Mouse (Mus musculus): ENCODE measurements around the gene Pglyrp1. TPM values are rescaled to one million over a fixed set of nuclear protein-coding genes. Genes with fewer than 3 reads are reported as not detected.
A peak's percentile ranks its signal among the peaks of the same experiment; 100 is the strongest.

The Pglyrp1 gene
- polyA plus RNA-seq, 1 experiment = 0.14 TPM

- H3K4me1 ChIP-seq (ENCODE audit: control insufficient read depth, insufficient read depth, low read length) = peaks cover 1% of the 10 kb centered on the region
- no peaks in the 10 kb centered on the region for H3K27me3 ChIP-seq (ENCODE audit: control insufficient read depth, insufficient read depth, low read length)
These were observed 15.8 kb downstream of the Pglyrp1 start for GRCm38 (mm10) chr7:18886963-18887362.

GRCm38 (mm10) chr7:18890848-18891247, 19.7 kb downstream of the Pglyrp1 start:
- Histone ChIP-seq H3K4me1 (ENCODE audit: control insufficient read depth, insufficient read depth, low read length) (peaks cover 19% of the 10 kb centered on the region), H3K27ac (ENCODE audit: control insufficient read depth, insufficient read depth, low read depth, low read length) (no peak overlapping the region), H3K4me3 (ENCODE audit: control insufficient read depth, low read depth, low read length) (no peak overlapping the region), H3K36me3 (ENCODE audit: control insufficient read depth, insufficient read depth, low read length) (no peaks in the 10 kb centered on the region), H3K27me3 (ENCODE audit: control insufficient read depth, insufficient read depth, low read length) (no peaks in the 10 kb centered on the region)
- TF ChIP-seq POLR2A (IDR thresholded peaks at IDR 0.05; ENCODE audit: control insufficient read depth, low read depth, low read length) (no peak), CTCF (IDR thresholded peaks at IDR 0.05; ENCODE audit: control insufficient read depth, insufficient read depth, insufficient replicate concordance, low read depth, low read length) (no peak)

More at GRCm38 (mm10) chr7:18886963-18887362, 15.8 kb downstream of the Pglyrp1 start:
- H3K36me3 ChIP-seq (ENCODE audit: control insufficient read depth, insufficient read depth, low read length) = no peaks in the 10 kb centered on the region
- TF ChIP-seq POLR2A (IDR thresholded peaks at IDR 0.05; ENCODE audit: control insufficient read depth, low read depth, low read length) (no peak), CTCF (IDR thresholded peaks at IDR 0.05; ENCODE audit: control insufficient read depth, insufficient read depth, insufficient replicate concordance, low read depth, low read length) (no peak)
- no peak overlapping the region for H3K27ac ChIP-seq (ENCODE audit: control insufficient read depth, insufficient read depth, low read depth, low read length)
- H3K4me3 ChIP-seq (ENCODE audit: control insufficient read depth, low read depth, low read length) = no peak overlapping the region

- Histone ChIP-seq H3K4me3 (ENCODE audit: control insufficient read depth, low read depth, low read length) (peak overlapping the region; percentile 74), H3K4me1 (ENCODE audit: control insufficient read depth, insufficient read depth, low read length) (peaks cover 19% of the 10 kb centered on the region), H3K27me3 (ENCODE audit: control insufficient read depth, insufficient read depth, low read length) (no peaks in the 10 kb centered on the region), H3K27ac (ENCODE audit: control insufficient read depth, insufficient read depth, low read depth, low read length) (no peak overlapping the region), H3K36me3 (ENCODE audit: control insufficient read depth, insufficient read depth, low read length) (no peaks in the 10 kb centered on the region)
- TF ChIP-seq POLR2A (IDR thresholded peaks at IDR 0.05; ENCODE audit: control insufficient read depth, low read depth, low read length) (0 out of 2 replicates have a peak, but pooled peaks have one; percentile 17), CTCF (IDR thresholded peaks at IDR 0.05; ENCODE audit: control insufficient read depth, insufficient read depth, insufficient replicate concordance, low read depth, low read length) (peak; percentile 86)
These were observed 20.9 kb downstream of the Pglyrp1 start for GRCm38 (mm10) chr7:18891872-18892599.

GRCm38 (mm10) chr7:18893009-18893408, 21.9 kb downstream of the Pglyrp1 start:
- Histone ChIP-seq H3K4me1 (ENCODE audit: control insufficient read depth, insufficient read depth, low read length) (peaks cover 19% of the 10 kb centered on the region), H3K4me3 (ENCODE audit: control insufficient read depth, low read depth, low read length) (peak overlapping the region; percentile 3; the same call in 1 of the 2 replicates), H3K27ac (ENCODE audit: control insufficient read depth, insufficient read depth, low read depth, low read length) (no peak overlapping the region), H3K36me3 (ENCODE audit: control insufficient read depth, insufficient read depth, low read length) (no peaks in the 10 kb centered on the region), H3K27me3 (ENCODE audit: control insufficient read depth, insufficient read depth, low read length) (no peaks in the 10 kb centered on the region)
- no peak for TF ChIP-seq POLR2A (IDR thresholded peaks at IDR 0.05; ENCODE audit: control insufficient read depth, low read depth, low read length)
- no peak for TF ChIP-seq CTCF (IDR thresholded peaks at IDR 0.05; ENCODE audit: control insufficient read depth, insufficient read depth, insufficient replicate concordance, low read depth, low read length)

GRCm38 (mm10) chr7:18893651-18894430, 22.7 kb downstream of the Pglyrp1 start:
- no peak overlapping the region for H3K27ac ChIP-seq (ENCODE audit: control insufficient read depth, insufficient read depth, low read depth, low read length)

GRCm38 (mm10) chr7:18896536-18896935, 25.4 kb downstream of the Pglyrp1 start:
- TF ChIP-seq CTCF (IDR thresholded peaks at IDR 0.05; ENCODE audit: control insufficient read depth, insufficient read depth, insufficient replicate concordance, low read depth, low read length) (no peak), POLR2A (IDR thresholded peaks at IDR 0.05; ENCODE audit: control insufficient read depth, low read depth, low read length) (no peak)
- Histone ChIP-seq H3K36me3 (ENCODE audit: control insufficient read depth, insufficient read depth, low read length) (no peaks in the 10 kb centered on the region), H3K27me3 (ENCODE audit: control insufficient read depth, insufficient read depth, low read length) (no peaks in the 10 kb centered on the region), H3K4me1 (ENCODE audit: control insufficient read depth, insufficient read depth, low read length) (peaks cover 19% of the 10 kb centered on the region), H3K4me3 (ENCODE audit: control insufficient read depth, low read depth, low read length) (no peak overlapping the region), H3K27ac (ENCODE audit: control insufficient read depth, insufficient read depth, low read depth, low read length) (no peak overlapping the region)

More at GRCm38 (mm10) chr7:18893651-18894430, 22.7 kb downstream of the Pglyrp1 start:
- H3K4me1 ChIP-seq (ENCODE audit: control insufficient read depth, insufficient read depth, low read length) = peaks cover 19% of the 10 kb centered on the region
- no peaks in the 10 kb centered on the region for H3K36me3 ChIP-seq (ENCODE audit: control insufficient read depth, insufficient read depth, low read length)
- no peaks in the 10 kb centered on the region for H3K27me3 ChIP-seq (ENCODE audit: control insufficient read depth, insufficient read depth, low read length)
- H3K4me3 ChIP-seq (ENCODE audit: control insufficient read depth, low read depth, low read length) = peak overlapping the region; percentile 49
- TF ChIP-seq POLR2A (IDR thresholded peaks at IDR 0.05; ENCODE audit: control insufficient read depth, low read depth, low read length) = no peak

GRCm38 (mm10) chr7:18900513-18900912, 29.4 kb downstream of the Pglyrp1 start:
- Histone ChIP-seq H3K27me3 (ENCODE audit: control insufficient read depth, insufficient read depth, low read length) (no peaks in the 10 kb centered on the region), H3K36me3 (ENCODE audit: control insufficient read depth, insufficient read depth, low read length) (no peaks in the 10 kb centered on the region), H3K4me1 (ENCODE audit: control insufficient read depth, insufficient read depth, low read length) (no peaks in the 10 kb centered on the region), H3K27ac (ENCODE audit: control insufficient read depth, insufficient read depth, low read depth, low read length) (no peak overlapping the region), H3K4me3 (ENCODE audit: control insufficient read depth, low read depth, low read length) (no peak overlapping the region)
- TF ChIP-seq POLR2A (IDR thresholded peaks at IDR 0.05; ENCODE audit: control insufficient read depth, low read depth, low read length) (no peak), CTCF (IDR thresholded peaks at IDR 0.05; ENCODE audit: control insufficient read depth, insufficient read depth, insufficient replicate concordance, low read depth, low read length) (no peak)
